Mouse (Mus musculus) lung, adult 2 months (tissue): ENCODE results near the gene Lipk.

Experiments used
- CTCF ChIP-seq: fragments of 200-500 bp; IDR thresholded peaks from 2 replicates; pipeline ENCODE4 v1.5.1; 2011; ENCODE audit warnings: mild to moderate bottlenecking, low read length, control low read depth; ENCODE audit not compliant: insufficient read depth
- POLR2A ChIP-seq: fragments of 200-500 bp; IDR thresholded peaks from 2 replicates; pipeline ENCODE4 v1.6.1; 2011; ENCODE audit warnings: low read depth, mild to moderate bottlenecking, control low read depth, low read length, borderline replicate concordance; ENCODE audit errors: extremely low read depth

- TF ChIP-seq POLR2A (no peak), CTCF (no peak)
Observed at GRCm38 (mm10) chr19:34078130-34078529, 70.0 kb downstream of the Lipk start.
